Mouse (Mus musculus) lung, postnatal 36 days (tissue): Measurements from ENCODE around the gene Ets2.
"Not testable (repeated sequence)": the region's sequence is repeated elsewhere in the genome, so short reads cannot be mapped to it uniquely, and the experiment has no call there.

ENCODE experiments used
- DNase-seq: peaks from one replicate; pipeline ENCODE4 v3.0.0; 2022; ENCODE audit warnings: mixed read lengths

Ets2 gene

DNA sequence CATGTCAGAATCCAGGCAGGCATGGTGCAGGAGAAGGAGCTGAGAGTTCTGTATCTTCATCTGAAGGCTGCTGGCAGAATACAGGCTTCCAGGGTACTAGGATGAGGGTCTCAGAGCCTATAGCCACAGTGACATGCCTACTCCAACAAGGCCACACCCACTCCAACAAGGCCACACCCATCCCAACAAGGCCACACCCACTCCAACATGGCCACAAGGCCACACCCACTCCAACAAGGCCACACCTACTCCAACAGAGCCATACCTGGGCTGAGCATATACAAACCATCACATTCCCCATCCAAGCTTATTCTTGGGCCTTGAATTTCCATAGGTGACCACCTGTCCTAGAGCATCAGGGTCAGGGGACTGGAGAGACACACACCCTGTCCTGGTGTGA is 34.2 kb downstream of the Ets2 start:
- no peak for DNase-seq

DNA sequence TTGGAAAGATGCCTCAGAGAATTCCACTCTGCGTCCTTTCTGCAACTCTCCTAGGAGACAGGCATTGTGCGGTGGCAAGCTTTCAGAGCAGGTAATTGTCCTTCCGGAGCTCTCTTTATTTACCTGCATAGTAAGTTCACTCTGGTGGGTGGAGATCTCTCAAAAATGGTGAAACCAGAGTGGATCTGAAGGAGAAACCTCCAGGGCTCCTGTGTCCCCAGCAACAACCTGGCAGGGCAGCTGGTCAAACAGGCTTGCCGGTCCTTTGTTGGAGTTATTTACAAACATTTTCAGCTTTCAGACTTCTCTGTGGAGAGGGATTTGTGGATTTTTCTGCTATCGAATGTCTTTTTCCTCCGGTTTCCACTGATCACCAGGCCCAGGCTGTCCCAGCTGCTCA is 34.6 kb downstream of the Ets2 start:
- peak; percentile 62 for DNase-seq

DNA sequence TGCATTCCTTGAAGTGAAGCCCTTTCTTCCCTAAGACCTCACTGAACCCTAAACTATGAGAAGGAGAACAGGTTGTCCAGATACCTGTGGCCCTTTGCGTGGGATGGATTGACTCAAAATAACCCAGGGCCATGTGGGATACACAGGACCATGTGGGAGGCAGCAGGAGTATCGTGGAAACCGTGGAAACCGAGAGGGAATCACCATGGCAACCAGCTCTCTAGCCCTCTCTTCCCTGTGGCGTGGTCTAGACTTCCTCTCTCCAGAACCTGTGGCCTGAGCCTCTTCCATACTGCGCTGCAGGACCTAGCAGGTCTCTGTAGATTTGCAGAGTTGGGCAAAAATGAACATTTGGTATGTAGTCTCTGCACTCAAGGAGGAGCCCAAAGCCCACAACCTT is 37.6 kb downstream of the Ets2 start:
- no peak for DNase-seq

DNA sequence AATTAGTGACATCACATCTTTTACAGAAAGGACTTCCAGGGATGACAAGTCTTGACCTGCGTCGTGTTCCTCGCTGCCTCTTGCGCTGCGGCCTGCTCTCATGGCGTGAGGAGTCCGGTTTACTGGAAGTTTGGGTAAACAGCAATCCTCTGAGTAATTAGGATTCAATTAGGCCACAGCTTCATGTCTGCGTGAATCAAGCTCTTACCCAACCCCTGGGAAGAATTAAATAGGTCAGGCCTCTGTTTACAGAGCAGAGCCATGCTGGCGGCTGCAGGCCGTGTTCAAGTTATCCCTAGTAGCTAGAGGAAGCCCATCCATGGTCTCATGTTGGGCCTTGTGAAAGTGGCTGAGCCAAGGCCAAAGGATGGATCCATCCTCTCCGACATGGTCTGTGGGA is 39.5 kb downstream of the Ets2 start:
- DNase-seq: peak; percentile 56

DNA sequence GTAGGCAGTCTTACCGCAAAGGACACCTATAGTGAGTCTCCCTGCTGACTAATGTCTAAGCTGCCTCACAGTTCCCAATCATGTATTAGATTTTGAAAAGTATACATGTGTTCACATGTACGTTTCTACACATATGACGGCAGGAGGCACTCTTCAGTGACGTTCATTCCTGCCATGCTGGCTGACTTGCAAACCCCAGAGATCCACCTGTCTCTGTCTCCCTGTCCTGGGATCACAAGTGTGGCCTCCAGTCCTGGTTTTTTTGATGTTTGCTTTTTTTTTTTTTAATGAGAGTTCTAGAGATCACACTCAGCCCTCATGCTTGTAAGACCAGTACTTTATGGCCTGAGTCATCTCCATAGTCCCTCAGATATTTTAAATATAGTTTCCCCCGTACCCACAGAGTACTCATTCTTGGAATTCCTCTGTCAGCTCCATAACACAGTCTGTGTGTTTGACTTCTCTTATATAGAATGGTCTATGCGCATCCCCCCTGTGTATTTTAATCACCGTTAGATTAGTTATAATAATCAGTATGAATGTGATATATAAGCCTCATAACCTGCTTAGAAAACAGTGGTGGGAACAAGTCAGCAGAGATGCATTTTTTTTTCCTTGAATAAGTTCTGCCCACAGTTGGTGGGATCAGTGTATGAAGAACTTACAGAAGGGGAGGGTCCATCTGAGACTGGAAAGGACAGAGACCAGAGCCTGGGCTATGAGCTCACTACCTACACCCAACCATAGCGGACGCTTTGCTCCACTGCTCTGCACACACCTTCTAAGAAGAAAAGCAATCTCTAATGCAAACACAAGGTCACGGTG is 40.3 kb downstream of the Ets2 start:
- no peak for DNase-seq

DNA sequence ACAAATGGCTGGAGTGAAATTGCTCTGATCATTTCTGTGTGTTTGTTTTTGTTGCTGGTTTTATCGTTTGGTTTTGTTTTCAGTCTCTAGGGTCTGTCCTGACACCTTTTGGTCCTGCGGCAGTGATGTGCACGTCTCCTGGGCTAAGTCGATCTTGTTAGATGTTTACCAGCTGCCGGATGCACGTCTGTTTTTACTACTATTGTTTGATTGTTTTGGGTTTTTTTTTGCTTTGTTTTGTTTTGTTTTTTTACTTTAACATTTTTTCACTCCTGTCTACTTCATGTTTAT is 40.8 kb downstream of the Ets2 start:
- DNase-seq: no peak

DNA sequence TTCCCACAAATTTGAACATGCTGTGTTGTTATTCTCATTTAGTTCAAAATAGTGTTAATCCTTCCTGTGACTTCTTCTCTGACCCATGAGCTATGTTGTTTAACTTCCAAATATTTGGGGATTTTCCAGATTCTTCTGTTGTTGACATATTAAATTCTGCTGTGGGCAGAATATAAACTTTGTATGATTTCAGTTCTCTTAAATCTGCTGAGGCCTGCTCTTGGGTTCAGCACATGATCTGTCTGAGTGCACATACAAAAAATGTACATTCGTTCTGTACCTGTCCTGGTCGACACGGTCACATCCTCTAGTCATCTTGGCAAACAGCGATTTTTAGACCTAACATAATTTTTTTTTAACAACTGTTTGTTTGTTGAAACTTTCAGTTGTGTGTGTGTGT is 41.2 kb downstream of the Ets2 start:
- DNase-seq: no peak

DNA sequence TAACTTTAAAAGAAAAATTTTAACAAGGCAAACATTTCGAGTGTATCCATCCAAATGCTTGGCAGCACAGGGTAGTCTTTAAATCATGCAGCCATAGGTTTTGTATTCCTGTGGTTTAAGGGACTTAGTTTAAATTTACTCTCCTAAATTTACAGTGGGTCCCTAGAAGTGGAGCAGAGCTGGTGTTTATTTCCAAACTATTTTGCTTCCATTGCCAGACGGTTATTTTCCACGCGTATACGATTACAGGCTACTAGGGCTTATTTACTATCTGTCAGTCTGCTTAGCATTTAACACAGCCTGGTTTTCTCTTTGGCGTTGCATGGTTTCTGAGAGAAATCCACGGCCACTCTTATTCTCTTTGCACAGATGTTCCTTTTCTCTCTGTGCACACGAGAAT is 42.9 kb downstream of the Ets2 start:
- DNase-seq: no peak

DNA sequence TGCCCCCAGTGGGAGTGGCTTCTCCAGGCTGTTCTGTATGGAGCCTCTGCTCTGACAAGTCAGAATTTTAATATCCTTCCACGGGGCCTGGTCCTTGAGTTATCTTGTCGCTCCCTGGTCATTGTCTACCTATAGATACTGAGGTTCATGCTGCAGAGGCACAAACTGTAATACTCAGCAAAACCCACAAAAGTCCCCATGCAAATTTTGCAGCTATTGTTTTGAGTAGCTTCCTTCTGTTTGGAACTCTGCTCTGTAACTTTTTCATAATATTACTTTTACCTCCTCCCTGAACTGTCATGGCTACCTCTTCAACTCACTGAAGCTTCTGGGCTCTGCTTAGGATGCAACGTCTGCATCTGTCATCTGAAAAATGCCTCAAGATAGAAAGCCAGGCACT is 43.8 kb downstream of the Ets2 start:
- no peak for DNase-seq

DNA sequence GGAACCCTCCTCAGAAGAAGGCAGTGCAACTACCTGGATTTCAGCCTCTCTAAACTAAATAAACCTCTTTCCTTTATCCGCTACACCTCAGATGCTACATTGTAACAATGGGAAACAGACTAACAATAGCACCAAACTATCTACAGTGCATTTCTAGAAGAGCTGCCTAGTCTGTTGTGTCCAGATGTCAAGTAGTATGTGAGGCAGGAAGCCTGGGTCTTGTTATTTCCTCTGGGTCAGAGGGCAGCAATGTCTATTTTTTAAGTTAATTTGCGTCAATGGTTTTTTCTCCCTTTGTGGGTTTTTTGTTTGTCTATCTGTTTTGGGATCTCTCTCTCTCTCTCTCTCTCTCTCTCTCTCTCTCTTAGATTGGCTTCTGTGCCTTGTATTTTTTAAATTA is 44.7 kb downstream of the Ets2 start:
- DNase-seq: no peak

DNA sequence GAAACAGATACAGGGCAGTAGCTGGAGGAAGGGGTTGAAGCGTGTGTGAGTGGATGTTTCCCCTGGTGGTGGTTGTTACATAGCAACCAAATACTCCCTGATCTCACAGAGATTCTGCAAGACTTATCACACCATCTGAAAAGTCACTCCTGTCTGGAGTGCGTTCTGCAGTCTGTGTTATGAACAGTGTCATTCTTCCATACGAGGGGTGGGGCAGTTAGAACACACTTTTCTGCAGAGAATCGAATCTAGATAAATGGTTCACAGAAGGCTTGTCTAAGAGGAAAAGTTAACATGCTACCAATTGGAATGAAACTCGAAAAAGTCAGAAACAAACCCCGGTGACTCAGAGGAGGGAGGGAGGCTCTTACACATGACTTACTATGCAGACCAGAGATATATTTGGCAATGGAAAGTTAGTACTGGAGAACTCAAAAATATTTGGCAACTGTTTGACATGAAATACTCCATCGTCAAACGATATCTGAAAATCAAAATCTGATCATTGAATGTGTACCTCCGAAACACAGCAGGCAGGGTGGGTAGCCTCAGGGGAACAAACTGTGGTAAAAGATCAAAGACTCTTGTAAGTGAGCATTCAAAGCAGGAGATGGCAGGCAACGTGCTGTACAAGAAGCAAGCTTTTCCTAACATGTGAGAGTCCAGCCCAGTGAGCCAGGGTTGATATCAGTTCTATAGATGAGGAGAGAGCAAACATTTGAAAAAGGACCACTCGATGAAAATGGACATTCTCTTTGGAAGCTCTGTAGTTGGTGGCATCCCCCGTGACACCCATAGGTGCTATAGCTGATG is 47.6 kb downstream of the Ets2 start:
- DNase-seq: no peak

DNA sequence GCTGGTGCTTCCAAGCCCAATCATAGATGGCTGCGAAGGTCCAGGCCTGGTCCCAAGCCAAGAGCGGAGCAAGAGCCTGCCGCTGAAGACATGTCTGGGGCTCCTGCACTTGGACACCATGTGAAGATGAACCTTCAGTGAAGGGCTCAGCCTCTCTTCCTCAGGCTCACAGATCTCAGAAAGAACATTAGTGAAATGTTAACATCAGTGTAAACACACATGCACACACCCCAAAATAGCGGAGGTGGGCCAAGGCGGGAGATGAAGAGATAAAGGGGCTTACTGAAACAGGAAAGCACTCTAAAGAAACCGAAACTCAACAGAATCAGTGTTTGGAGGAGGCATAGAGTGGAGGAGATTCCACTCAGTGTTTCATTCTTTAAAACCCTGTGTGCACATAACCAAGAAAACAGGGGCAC is 48.3 kb downstream of the Ets2 start:
- peak; percentile 83 for DNase-seq

DNA sequence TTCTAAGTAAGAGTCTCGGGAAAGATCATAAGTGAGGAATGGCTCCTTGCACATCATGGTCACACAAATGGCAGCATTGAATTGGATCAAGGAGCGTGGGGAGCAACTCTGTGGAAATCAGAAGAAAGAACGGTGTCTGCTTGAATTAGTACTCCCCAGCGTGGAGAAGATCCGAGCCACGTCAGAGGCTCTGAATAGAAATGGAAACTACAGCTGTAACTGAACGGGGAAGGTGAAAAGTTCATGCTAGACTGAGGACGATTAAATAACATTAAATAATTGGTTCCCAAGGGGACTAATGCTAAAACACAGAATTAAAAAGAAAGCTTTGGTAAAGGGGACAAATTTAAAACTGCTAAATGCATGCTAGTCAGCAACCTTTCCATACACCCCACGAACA is 50.6 kb downstream of the Ets2 start:
- DNase-seq: no peak

DNA sequence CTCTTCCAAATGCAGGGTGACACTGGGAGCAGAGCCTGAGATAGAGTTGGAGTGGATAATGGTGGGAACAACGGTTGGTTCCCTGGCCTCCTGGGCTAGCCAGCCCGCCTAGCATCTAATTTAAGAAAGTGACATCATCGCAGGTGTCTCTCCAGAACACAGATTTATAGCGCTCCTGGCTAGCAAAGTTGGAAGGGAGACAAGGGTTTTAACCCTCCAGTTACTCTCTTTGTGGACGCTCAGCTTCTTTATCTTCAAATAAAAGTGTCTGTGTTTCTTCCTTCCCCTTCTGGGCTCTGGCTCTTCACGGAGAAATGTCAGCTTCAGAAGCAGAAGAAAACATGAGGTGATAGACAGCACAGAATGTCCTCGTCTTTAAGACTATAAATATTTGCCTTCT is 51.4 kb downstream of the Ets2 start:
- DNase-seq: no peak

DNA sequence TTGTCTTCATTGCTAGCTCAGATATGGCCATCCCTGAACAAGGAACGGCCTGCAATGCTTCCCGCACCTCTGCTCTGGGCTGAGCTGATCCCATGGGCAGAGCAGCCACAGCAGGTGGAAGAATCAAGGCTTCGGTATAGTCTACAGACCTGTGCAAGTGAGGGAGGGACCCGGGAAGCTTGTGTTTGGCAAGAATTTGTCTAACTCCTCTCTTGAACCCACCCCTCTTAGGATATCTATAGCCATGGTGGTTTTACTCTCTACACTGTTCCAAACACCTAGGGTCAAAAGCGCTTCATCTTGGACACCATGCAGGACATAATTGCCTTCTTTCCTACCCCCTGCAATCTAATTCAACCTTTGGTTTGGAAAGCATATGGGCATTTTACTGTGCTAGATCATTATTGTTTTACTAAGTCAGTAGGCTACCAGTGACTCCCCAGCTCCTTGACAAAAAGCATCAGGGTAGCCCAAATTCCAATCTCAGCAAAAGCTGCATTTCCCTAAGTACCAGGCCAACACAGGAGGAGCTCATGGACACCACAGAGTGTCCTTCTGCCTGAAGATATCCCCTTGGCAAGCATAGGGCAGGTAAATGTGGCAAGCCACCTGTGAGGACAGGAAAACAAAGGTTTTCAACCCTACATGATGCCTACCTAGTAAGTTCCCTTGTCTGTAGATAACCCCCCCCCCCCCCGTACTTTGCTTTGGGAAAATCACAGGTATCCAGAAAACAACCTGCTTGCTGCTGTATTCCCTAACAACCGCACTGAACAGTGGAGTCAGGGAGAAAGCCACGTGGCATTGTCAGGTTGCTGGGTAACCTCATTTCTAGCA is 57.5 kb downstream of the Ets2 start:
- DNase-seq: no peak

DNA sequence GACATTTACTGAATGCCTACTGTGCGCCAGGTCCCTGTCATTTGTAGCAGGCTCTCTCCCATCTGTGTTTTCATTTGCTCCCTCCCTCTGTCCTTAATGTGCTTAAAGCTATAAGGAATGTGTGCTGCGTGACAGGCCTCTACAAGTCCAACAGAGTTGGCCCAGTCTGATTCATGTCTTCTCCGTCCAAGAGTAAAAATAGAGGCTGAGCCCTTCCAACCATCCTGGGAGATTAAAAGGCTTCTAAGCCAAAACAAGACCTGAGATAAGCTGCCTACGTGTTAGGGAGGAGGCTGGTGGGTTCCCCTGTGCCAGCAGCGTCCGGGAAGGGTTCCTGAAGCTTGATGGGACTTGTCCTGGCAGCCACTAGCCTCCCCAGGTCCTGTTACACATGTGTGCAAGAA is 58.1 kb downstream of the Ets2 start:
- DNase-seq: no peak

DNA sequence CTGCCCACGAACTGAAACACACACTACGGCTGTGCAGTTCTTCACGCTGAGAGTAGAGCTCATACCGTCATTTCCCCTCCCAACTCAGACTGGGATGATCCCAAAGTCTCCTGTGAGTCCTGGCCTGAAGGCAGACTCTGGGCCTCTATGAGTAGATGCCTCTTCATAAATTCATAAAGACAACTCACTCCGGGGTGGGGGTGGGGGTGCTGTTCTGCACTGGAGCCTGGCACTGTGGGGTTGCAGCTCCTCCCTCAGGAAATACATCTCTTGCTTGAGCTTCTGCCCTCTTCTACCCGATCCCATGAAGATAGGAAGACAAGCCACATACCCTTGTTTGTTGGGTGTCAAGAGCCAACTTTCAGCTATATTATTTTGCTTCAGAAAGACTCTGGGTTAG is 59.9 kb downstream of the Ets2 start:
- DNase-seq: no peak

DNA sequence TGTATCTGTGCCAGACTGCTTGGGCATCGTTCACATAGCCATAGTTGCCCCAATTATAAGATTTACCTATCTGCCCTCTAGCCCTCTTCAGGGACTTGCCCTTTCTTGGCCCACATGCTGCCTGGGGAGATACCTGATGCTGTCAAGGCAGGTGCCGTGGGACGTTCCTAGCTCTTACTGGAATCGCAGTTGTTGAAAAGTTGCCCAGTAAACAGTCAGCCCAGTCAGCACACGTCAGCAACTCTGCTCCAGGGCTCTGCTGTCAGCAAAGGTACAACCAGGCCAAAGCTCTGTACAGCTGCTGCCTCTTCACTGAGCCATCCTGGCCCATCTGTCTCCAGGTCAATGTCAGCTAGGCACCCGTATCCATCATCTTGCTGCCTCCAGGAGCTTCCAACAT is 61.3 kb downstream of the Ets2 start:
- DNase-seq: no peak

DNA sequence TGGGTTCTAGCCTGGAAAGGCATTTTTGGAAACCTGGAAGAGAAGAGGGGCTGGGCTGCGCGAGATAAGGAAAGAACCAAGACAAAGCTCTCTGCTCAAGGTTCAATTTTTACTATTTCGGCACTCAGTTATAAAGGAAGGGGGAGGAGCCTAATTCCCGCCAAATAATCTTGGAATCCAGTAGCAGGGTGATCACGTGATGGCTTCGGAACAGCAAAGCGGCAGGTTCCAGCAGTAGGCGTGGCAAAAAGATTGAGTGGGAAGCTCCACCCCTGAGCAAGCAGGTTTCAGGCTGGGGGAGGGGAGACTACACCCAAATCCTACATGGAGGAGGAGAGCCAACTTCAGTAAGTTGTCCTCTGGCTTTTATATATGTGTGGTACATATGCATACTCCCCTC is 62.2 kb downstream of the Ets2 start:
- DNase-seq: not testable (repeated sequence)

DNA sequence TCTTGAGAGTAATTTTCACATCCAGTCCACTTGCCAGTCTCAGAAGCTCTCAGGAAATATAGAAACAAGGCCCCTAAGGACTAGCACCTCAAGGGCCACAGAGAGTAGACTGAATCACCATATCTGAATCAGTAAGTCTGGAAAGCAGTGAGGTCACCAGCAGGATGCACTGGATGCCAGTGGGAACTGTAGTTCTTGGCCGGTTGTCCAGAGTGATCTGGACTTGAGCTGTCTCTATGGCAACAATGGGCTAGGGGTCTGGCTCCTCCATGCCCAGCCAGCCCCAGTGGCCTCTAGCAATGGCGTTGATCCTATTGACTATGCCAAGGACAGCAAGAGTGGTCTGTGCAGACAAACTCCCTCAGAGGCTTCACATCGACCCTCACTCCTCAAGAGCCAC is 64.3 kb downstream of the Ets2 start:
- DNase-seq: no peak

DNA sequence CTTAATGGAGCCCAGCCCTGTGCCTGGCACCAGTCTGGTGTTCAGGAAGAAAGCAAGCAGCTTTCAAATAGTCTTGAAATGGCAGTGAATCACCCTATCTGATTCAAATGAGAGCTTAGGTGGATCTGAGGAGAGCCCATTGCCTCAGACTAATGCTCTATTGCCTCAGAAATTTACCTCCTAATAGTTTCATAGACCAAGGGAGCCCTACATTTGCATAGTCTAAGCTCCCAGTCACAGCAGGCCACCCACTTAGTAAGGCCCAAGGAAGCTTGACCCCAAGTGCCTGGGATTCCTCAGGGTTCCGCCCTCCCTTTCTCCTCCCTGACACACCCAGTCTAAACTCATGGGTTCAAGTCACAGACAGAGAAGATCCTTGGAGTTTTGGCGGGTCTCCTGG is 65.4 kb downstream of the Ets2 start:
- DNase-seq: no peak

DNA sequence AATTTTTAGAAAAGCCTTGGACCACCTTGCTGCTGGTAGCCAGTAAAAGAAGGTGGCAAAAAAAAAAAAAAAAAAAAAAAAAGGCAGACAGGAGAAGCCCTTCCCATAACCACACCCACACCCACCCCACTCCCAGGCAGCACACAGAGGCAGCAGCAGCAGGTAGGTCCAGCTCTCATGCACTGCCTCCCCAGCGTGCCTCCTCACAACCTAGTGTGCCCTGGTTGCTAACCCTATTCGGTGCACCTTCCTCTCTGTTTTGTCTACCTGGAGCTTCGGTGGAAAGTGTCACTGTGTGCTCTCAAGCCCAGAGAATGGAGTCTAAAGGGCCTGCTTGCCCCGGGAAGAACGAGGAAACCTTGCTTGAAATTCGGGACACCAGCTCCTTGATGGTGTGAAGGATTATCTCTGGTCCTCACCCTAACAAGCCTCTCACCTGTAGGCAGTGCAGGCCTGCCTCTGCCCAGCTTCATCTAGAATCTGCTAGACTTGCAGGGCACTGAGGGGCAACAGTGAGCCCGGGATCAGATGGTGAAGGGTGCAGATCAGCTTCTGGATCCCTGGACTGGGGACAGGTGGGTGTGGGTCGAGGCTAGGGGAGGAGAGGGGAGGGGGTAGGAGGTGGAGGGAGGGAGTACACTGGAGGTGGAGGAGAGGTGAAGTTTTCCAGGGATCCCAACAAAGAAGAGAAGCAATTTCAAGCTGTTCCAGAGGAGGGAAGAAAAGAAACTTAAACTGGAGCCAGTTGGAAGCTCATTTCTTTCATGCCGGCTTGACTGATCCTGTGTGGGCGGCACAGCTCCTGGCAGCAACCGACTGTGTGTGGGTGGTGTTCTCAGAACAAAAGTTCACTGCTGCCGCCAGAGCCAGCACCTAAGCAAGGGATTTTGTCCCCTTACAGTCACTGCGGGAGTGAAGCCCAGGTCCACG is 67.5 kb downstream of the Ets2 start:
- DNase-seq: peak; percentile 62

DNA sequence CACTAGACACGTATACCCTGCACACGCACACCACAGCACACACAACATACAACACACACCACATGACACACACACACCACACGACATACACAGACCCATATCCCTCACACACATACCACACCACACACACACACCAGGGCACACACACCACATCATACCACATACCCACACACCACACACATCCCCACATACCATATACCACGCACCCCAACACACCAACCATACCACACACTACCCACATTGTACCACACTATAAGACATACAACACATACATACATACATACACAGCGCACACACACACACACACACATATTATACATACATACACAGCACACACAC is 68.1 kb downstream of the Ets2 start:
- DNase-seq: no peak
